Mouse (Mus musculus): ENCODE measurements around the gene Parp16. TPM values are rescaled to one million over a fixed set of nuclear protein-coding genes. Genes with fewer than 3 reads are reported as not detected.
"Not testable (repeated sequence)": the region's sequence is repeated elsewhere in the genome, so short reads cannot be mapped to it uniquely, and the experiment has no call there.

Parp16 gene
- polyA plus RNA-seq, 2 experiments from 2014 or later: 6.4 to 7.5 TPM

- no peak for ATAC-seq
Measured at GRCm38 (mm10) chr9:65247502-65248376, 52.6 kb downstream of the Parp16 start.

GRCm38 (mm10) chr9:65248377-65248690, 53.2 kb downstream of the Parp16 start:
- no peak for ATAC-seq

- ATAC-seq: no peak
Measured at GRCm38 (mm10) chr9:65252026-65252425, 56.9 kb downstream of the Parp16 start.

- ATAC-seq: no peak
Measured at GRCm38 (mm10) chr9:65255906-65256600, 60.9 kb downstream of the Parp16 start.

- no peak for ATAC-seq
Measured at GRCm38 (mm10) chr9:65257218-65257910, 62.2 kb downstream of the Parp16 start.

- no peak for ATAC-seq
Measured at GRCm38 (mm10) chr9:65259366-65259765, 64.2 kb downstream of the Parp16 start.

- ATAC-seq: no peak
Measured at GRCm38 (mm10) chr9:65261591-65262230, 66.6 kb downstream of the Parp16 start.

- ATAC-seq: no peak
Measured at GRCm38 (mm10) chr9:65262641-65263120, 67.5 kb downstream of the Parp16 start.

GRCm38 (mm10) chr9:65264959-65265358, 69.8 kb downstream of the Parp16 start, which contains the start of gene Cilp:
Cilp (plus strand) TSS chr9:65265180.
- no peak for ATAC-seq

GRCm38 (mm10) chr9:65267742-65268515, 72.8 kb downstream of the Parp16 start:
- ATAC-seq: no peak

GRCm38 (mm10) chr9:65273048-65273809, 78.1 kb downstream of the Parp16 start:
- no peak for ATAC-seq

- no peak for ATAC-seq
Measured at GRCm38 (mm10) chr9:65273873-65274272, 78.7 kb downstream of the Parp16 start.

GRCm38 (mm10) chr9:65274851-65275250, 79.7 kb downstream of the Parp16 start:
- ATAC-seq: not testable (repeated sequence)

- no peak for ATAC-seq
Measured at GRCm38 (mm10) chr9:65275810-65276530, 80.8 kb downstream of the Parp16 start.

GRCm38 (mm10) chr9:65281536-65282151, 86.5 kb downstream of the Parp16 start:
- no peak for ATAC-seq

- ATAC-seq: no peak
Measured at GRCm38 (mm10) chr9:65283301-65283700, 88.1 kb downstream of the Parp16 start.

GRCm38 (mm10) chr9:65288252-65288651, 93.1 kb downstream of the Parp16 start:
- ATAC-seq: not testable (repeated sequence)
